Mouse (Mus musculus) neural tube, embryonic 14.5 days (tissue): Measurements from ENCODE around the gene P4ha1. TPM values are rescaled to one million over a fixed set of nuclear protein-coding genes. Genes with fewer than 3 reads are reported as not detected.
"Not testable (repeated sequence)": the region's sequence is repeated elsewhere in the genome, so short reads cannot be mapped to it uniquely, and the experiment has no call there.

ENCODE experiments used
- ATAC-seq: fragments of 200-750 bp; cut with Nextera tagmentation; 2 replicates; pipeline ENCODE4 v1.8.0; 2017; ENCODE audit warnings: low read depth, mild to moderate bottlenecking, moderate TSS enrichment, moderate library complexity
- H3K27ac ChIP-seq: fragments of 300-500 bp; sonication (generic); 2 replicates; pipeline ENCODE4 v1.5.1; 2014; ENCODE audit warnings: low read depth, mild to moderate bottlenecking, control low read depth, low read length, moderate library complexity, mixed read lengths
- H3K27me3 ChIP-seq: fragments of 300-500 bp; sonication (generic); 2 replicates; pipeline ENCODE4 v1.6.1; 2014; ENCODE audit warnings: low read length; ENCODE audit not compliant: control insufficient read depth, insufficient read depth
- H3K36me3 ChIP-seq: fragments of 300-500 bp; sonication (generic); 2 replicates; pipeline ENCODE4 v1.6.1; 2014; ENCODE audit warnings: low read length, mixed read lengths; ENCODE audit not compliant: control insufficient read depth, insufficient read depth
- H3K4me1 ChIP-seq: fragments of 300-500 bp; sonication (generic); 2 replicates; pipeline ENCODE4 v1.6.1; 2014; ENCODE audit warnings: low read length; ENCODE audit not compliant: control insufficient read depth, insufficient read depth
- H3K4me2 ChIP-seq: fragments of 300-500 bp; sonication (generic); 2 replicates; pipeline ENCODE4 v1.6.1; 2014; ENCODE audit warnings: mild to moderate bottlenecking, low read depth, low read length, control low read depth
- H3K4me3 ChIP-seq: fragments of 300-500 bp; sonication (generic); 2 replicates; pipeline ENCODE4 v1.5.1; 2014; ENCODE audit warnings: low read depth, low read length, control low read depth, mixed read lengths
- H3K9ac ChIP-seq: fragments of 300-500 bp; sonication (generic); replicated peaks from 2 replicates; pipeline ENCODE4 v1.6.1; 2014; ENCODE audit warnings: low read depth, mild to moderate bottlenecking, control low read depth, low read length, mixed read lengths
- H3K9me3 ChIP-seq: fragments of 300-500 bp; sonication (generic); 2 replicates; pipeline ENCODE4 v1.6.1; 2016; ENCODE audit warnings: low read length; ENCODE audit not compliant: control insufficient read depth
- WGBS: fragments of 180-500 bp; shearing (Covaris S2); extraction: QIAGEN DNeasy Blood & Tissue Kit; methylation state at CpG from one replicate; pipeline ENCODE4 v1.1.7; 2014; 5-methylcytosine and 5-hydroxymethylcytosine counted together
- polyA plus RNA-seq: library from polyadenylated mRNA; unstranded; fragments of >200 nt; fragmentation: Nextera tagmentation; extraction: Ambion mirVana; gene quantifications from 2 replicates; pipeline ENCODE4 v1.2.1, GENCODE M21; 2014

Gene P4ha1
- polyA plus RNA-seq, 1 experiment from 2014 or later = 18.2 TPM

DNA sequence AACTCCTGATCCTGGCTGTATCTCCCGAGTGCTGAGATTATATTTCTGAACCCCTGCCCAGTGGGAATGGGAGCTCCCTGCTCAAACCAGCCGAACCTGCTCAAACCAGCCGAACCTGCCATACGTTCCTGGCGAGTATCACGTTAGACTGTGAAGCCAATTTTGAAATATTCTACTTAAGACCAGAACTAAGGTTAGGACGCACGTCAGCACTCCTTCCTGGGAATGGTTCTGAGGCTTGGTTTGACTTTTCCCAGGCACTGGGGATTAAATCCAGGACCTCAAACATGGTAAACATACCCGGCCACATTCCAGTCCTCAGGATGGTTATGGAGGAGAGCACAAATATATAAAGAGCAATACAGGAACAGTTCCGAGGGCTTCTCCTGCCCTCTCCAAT lies 54.8 kb downstream of the P4ha1 start:
- no peaks in the 10 kb centered on the region for H3K27me3 ChIP-seq
- no peak overlapping the region for H3K9ac ChIP-seq
- 95% methylated on average over 10 of the region's 10 CpGs for WGBS
- H3K9me3 ChIP-seq = no peaks in the 10 kb centered on the region
- ATAC-seq = no peak
- H3K36me3 ChIP-seq = no peaks in the 10 kb centered on the region
- no peaks in the 10 kb centered on the region for H3K4me1 ChIP-seq
- no peak overlapping the region for H3K4me2 ChIP-seq
- H3K27ac ChIP-seq = no peak overlapping the region
- no peak overlapping the region for H3K4me3 ChIP-seq

DNA sequence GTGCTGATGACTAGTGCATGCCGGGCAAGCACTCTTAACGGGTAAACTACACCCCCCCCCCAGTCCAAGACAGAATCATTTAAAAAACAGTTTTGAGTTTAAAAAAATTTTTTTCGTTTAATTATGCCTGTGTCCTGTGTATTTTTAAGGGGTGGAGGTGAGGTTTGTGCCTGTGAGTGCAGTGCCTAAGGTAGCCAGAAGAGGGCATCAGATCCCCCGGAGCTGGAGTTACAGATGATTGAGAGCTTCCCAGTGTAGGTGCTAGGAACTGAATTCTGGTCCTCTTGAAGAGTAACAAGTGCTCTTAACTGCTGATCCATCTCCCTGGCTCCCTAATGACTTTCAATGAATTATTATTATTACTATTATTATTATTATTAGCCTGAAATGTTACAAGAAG lies 55.6 kb downstream of the P4ha1 start:
- Histone ChIP-seq H3K36me3 (no peaks in the 10 kb centered on the region), H3K9me3 (no peaks in the 10 kb centered on the region), H3K9ac (no peak overlapping the region), H3K27ac (no peak overlapping the region), H3K4me2 (no peak overlapping the region), H3K27me3 (no peaks in the 10 kb centered on the region), H3K4me3 (no peak overlapping the region), H3K4me1 (no peaks in the 10 kb centered on the region)
- WGBS = 92% methylated on average over 4 of the region's 4 CpGs
- no peak for ATAC-seq

GRCm38 (mm10) chr10:59379927-59380326 lies 56.8 kb downstream of the P4ha1 start:
- ATAC-seq = no peak

DNA sequence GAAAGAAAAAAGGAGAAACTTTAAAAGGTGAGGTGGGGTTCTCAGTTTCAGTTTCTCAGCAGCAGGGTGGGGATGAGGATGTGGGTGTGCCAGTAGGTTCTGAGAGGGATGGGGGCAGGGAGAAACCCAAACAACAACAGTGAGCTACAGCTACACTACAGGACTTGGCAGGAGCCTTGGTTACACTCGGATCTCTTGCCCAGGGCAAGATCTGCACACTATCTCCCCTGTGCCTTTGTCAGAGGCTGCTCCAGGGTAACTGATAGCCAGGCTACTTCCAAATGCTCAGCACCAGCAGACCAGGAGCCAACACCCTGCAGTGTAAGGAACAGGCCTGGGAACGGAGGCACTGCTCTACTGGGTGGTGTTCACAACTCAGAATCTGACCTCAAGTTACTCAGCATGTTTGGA lies 57.3 kb downstream of the P4ha1 start:
- H3K4me1 ChIP-seq = no peaks in the 10 kb centered on the region
- H3K27me3 ChIP-seq = no peaks in the 10 kb centered on the region
- H3K36me3 ChIP-seq = no peaks in the 10 kb centered on the region
- 83% methylated on average over 2 of the region's 2 CpGs for WGBS
- H3K9ac ChIP-seq = no peak overlapping the region
- ATAC-seq = no peak
- H3K9me3 ChIP-seq = no peaks in the 10 kb centered on the region
- no peak overlapping the region for H3K27ac ChIP-seq
- no peak overlapping the region for H3K4me2 ChIP-seq
- no peak overlapping the region for H3K4me3 ChIP-seq

More at GRCm38 (mm10) chr10:59379927-59380326, 56.8 kb downstream of the P4ha1 start:
- Histone ChIP-seq H3K9ac (no peak overlapping the region), H3K4me3 (no peak overlapping the region), H3K4me2 (no peak overlapping the region), H3K4me1 (no peaks in the 10 kb centered on the region), H3K36me3 (no peaks in the 10 kb centered on the region), H3K27ac (no peak overlapping the region), H3K9me3 (no peaks in the 10 kb centered on the region), H3K27me3 (no peaks in the 10 kb centered on the region)
- WGBS = 62% methylated on average over 3 of the region's 3 CpGs

DNA sequence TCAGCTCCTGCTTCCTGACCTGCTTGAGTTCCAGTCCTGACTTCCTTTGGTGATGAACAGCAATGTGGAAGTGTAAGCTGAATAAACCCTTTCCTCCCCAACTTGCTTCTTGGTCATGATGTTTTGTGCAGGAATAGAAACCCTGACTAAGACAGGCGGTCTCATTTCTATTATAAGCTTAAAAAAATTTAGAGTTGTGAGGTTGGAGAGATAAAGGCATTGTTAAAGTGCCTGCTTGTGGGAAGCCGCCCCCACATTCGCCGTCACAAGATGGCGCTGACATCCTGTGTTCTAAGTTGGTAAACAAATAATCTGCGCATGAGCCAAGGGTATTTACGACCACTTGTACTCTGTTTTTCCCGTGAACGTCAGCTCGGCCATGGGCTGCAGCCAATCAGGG lies 58.5 kb downstream of the P4ha1 start:
- 83% methylated on average over 6 of the region's 10 CpGs for WGBS
- H3K4me1 ChIP-seq, H3K27ac ChIP-seq, ATAC-seq, H3K9ac ChIP-seq, H3K27me3 ChIP-seq, H3K36me3 ChIP-seq, H3K9me3 ChIP-seq, H3K4me3 ChIP-seq, H3K4me2 ChIP-seq: not testable (repeated sequence)

DNA sequence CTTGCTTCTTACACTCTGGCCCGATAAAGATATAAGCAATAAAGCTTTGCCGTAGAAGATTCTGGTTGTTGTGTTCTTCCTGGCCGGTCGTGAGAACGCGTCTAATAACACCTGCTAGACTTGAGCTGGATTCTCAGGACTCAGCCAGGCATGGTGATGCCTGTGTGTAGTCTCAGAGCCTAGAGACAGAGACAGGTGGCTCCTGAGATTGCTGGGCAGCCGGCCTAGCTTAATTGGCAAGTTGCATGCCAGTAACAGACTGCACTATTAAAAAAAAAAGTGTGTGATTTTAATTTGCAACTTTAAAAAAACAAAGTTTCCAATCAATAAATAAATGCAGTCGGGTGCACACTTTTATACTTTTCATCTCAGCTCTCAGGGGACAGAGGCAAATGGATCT lies 63.9 kb downstream of the P4ha1 start:
- Histone ChIP-seq H3K9me3 (no peaks in the 10 kb centered on the region), H3K27ac (no peak overlapping the region), H3K4me2 (no peak overlapping the region), H3K36me3 (no peaks in the 10 kb centered on the region), H3K4me1 (no peaks in the 10 kb centered on the region), H3K27me3 (no peaks in the 10 kb centered on the region), H3K9ac (no peak overlapping the region), H3K4me3 (no peak overlapping the region)
- ATAC-seq = no peak
- 92% methylated on average over 7 of the region's 8 CpGs for WGBS

DNA sequence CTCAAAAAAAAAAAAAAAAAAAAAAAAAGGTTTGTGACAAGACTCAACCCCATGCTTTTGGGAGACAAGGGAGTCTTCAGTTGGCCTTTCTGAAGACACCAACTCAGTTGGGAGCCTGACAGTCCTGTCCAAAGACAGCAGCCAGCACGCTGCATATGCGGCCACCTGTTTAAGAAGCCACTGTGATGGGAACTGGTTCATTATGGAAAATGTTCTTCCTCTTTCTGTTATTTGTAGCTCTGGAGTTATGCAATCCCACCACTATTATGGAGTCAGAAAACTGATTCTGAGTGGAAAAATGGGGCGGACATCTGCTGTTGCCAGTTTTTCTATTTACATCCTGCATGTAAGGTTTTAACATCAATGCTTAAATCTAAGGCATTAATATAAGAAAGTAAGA lies 66.6 kb downstream of the P4ha1 start:
- WGBS = 92% methylated on average over 3 of the region's 3 CpGs
- H3K27ac ChIP-seq = no peak overlapping the region
- H3K4me2 ChIP-seq = no peak overlapping the region
- H3K36me3 ChIP-seq = no peaks in the 10 kb centered on the region
- no peak for ATAC-seq
- H3K9me3 ChIP-seq = no peaks in the 10 kb centered on the region
- no peaks in the 10 kb centered on the region for H3K27me3 ChIP-seq
- no peaks in the 10 kb centered on the region for H3K4me1 ChIP-seq
- no peak overlapping the region for H3K4me3 ChIP-seq
- H3K9ac ChIP-seq = no peak overlapping the region

DNA sequence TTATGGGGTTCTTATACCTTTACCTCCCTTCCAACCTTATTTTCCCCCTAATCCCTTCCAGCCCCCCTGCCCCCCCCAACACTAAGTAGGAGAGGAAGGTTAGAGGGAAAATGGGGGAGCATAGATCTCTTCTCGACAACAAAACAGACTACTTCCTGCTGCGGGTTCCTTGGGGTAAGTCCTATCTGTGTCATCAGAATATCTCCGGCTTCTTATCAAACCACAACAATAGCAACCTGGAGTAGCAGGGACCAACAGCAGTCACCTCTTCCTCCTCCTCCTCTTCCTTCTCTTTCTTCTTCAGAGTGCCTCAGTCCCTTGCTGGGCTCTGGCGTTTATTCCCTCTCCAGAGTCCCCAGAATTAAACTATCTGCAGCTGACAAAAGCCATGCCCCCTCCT lies 68.8 kb downstream of the P4ha1 start:
- Histone ChIP-seq H3K4me1 (no peaks in the 10 kb centered on the region), H3K27ac (no peak overlapping the region), H3K4me2 (no peak overlapping the region), H3K36me3 (no peaks in the 10 kb centered on the region), H3K9me3 (no peaks in the 10 kb centered on the region), H3K4me3 (no peak overlapping the region), H3K9ac (no peak overlapping the region), H3K27me3 (no peaks in the 10 kb centered on the region)
- ATAC-seq = no peak
- WGBS = 57% methylated on average over 4 of the region's 4 CpGs

DNA sequence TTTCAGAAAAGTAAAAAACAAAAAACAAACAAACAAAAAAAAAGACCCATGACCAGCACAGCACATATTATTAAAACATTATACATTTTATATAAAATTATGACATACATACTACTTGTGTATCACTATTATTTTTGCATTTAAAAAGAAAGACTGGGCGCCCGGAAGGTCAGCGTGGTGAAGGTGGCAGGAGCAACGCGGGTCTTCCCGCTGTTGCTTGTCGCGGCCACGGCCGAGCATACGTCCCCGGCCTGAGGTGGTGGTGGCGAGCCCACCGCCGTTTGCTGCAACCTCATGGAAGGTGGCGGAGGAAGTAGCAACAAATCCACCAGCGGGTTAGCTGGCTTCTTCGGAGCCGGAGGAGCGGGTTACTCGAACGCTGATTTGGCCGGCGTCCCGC lies 72.4 kb downstream of the P4ha1 start, which contains the start of gene Gm10273:
TSS of gene Gm10273 (plus strand) at position 172 of the 400 bp plus-strand sequence.
- WGBS = 91% methylated on average over 10 of the region's 25 CpGs
- H3K4me1 ChIP-seq, ATAC-seq, H3K9me3 ChIP-seq, H3K9ac ChIP-seq, H3K4me3 ChIP-seq, H3K27me3 ChIP-seq, H3K27ac ChIP-seq, H3K36me3 ChIP-seq, H3K4me2 ChIP-seq: not testable (repeated sequence)
